Mouse (Mus musculus) embryonic facial prominence, embryonic 14.5 days (tissue): ENCODE results near the gene 4921530L21Rik. TPM values are rescaled to one million over a fixed set of nuclear protein-coding genes. Genes with fewer than 3 reads are reported as not detected.

Experiments
- ATAC-seq: fragments of 200-750 bp; cut with Nextera tagmentation; 2 replicates; pipeline ENCODE4 v1.8.0; 2017; ENCODE audit warnings: low read depth, moderate number of reproducible peaks, moderate TSS enrichment
- DNase-seq: peaks from one replicate; pipeline ENCODE4 v3.0.0-alpha.2; 2015; ENCODE audit warnings: low spot score
- H3K27ac ChIP-seq: fragments of 300-500 bp; sonication (generic); replicated peaks from 2 replicates; pipeline ENCODE4 v1.5.1; 2014; ENCODE audit warnings: low read depth, mild to moderate bottlenecking, low read length, moderate library complexity
- H3K27me3 ChIP-seq: fragments of 300-500 bp; sonication (generic); replicated peaks from 2 replicates; pipeline ENCODE4 v1.6.1; 2014; ENCODE audit warnings: low read length; ENCODE audit not compliant: control insufficient read depth, insufficient read depth
- H3K36me3 ChIP-seq: fragments of 300-500 bp; sonication (generic); 2 replicates; pipeline ENCODE4 v1.6.1; 2014; ENCODE audit warnings: low read length, mixed read lengths; ENCODE audit not compliant: control insufficient read depth, insufficient read depth
- H3K4me1 ChIP-seq: fragments of 300-500 bp; sonication (generic); 2 replicates; pipeline ENCODE4 v1.6.1; 2014; ENCODE audit warnings: antibody characterized with exemption, low read length; ENCODE audit not compliant: control insufficient read depth, insufficient read depth
- H3K4me2 ChIP-seq: fragments of 300-500 bp; sonication (generic); 2 replicates; pipeline ENCODE4 v1.6.1; 2014; ENCODE audit warnings: low read depth, mild to moderate bottlenecking, low read length, moderate library complexity, mixed read lengths
- H3K4me3 ChIP-seq: fragments of 300-500 bp; sonication (generic); 2 replicates; pipeline ENCODE4 v1.5.1; 2014; ENCODE audit warnings: low read depth, mild to moderate bottlenecking, low read length
- H3K9ac ChIP-seq: fragments of 300-500 bp; sonication (generic); 2 replicates; pipeline ENCODE4 v1.6.1; 2014; ENCODE audit warnings: low read depth, mild to moderate bottlenecking, low read length, moderate library complexity, mixed read lengths
- H3K9me3 ChIP-seq: fragments of 300-500 bp; sonication (generic); 2 replicates; pipeline ENCODE4 v1.6.1; 2016; ENCODE audit warnings: low read length; ENCODE audit not compliant: control insufficient read depth
- WGBS: fragments of 180-500 bp; shearing (Covaris S2); extraction: QIAGEN DNeasy Blood & Tissue Kit; methylation state at CpG from one replicate; pipeline ENCODE4 v1.1.7; 2014; 5-methylcytosine and 5-hydroxymethylcytosine counted together
- polyA plus RNA-seq: library from polyadenylated mRNA; unstranded; fragments of >200 nt; fragmentation: Nextera tagmentation; extraction: Ambion mirVana; gene quantifications from 2 replicates; pipeline ENCODE4 v1.2.1, GENCODE M21; 2014

Gene 4921530L21Rik
- polyA plus RNA-seq, 1 experiment from 2014 or later: not detected

DNA sequence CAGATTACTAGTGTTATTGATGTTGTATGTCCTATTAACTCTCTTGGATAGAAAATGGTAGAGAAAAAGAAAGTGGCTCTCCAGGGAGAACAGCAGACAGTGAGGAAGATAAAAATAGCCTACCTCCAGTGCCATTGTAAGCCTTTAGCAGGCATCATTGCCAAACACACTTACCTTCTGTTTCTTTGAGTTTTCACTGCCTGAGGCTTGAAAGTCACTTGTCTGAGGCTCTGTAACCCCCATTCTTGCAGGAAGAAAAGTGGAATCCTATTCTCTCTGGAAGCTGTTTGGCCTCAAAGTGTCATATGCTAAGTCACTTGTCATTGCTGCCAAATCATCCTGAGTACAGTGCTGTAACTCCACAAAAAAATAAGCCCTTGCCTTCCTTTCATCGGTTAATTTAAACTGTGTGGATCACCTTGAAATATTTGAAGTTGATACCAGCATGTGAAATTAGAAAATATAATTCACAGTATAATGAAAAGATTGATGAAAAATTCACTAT lies 23.6 kb downstream of the 4921530L21Rik start:
- Histone ChIP-seq H3K27ac (no peak overlapping the region), H3K4me3 (no peak overlapping the region), H3K27me3 (no peaks in the 10 kb centered on the region), H3K9me3 (no peaks in the 10 kb centered on the region), H3K9ac (no peak overlapping the region), H3K4me2 (no peak overlapping the region), H3K4me1 (no peaks in the 10 kb centered on the region), H3K36me3 (no peaks in the 10 kb centered on the region)
- no peak for ATAC-seq
- WGBS: 91% methylated on average over 1 of the region's 1 CpGs
- DNase-seq: no peak

DNA sequence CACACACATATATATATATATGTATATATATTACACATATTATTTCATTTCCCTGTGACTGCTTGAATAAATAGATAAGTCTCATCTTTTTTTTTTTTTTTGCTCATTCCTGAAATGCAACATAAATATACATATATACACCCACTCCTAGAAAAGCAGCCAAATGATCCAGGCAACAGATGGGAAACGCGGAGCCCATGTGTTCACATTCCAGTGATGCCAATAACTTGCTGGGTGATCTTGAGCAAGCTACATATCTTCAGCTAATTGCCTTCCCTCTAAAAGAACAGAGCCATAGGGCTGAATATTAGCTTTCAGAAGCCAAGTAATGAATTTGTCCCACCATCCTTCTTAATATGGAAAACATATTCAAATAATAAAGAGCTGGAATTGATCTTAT lies 32.2 kb downstream of the 4921530L21Rik start:
- H3K4me1 ChIP-seq: no peaks in the 10 kb centered on the region
- ATAC-seq: no peak

DNA sequence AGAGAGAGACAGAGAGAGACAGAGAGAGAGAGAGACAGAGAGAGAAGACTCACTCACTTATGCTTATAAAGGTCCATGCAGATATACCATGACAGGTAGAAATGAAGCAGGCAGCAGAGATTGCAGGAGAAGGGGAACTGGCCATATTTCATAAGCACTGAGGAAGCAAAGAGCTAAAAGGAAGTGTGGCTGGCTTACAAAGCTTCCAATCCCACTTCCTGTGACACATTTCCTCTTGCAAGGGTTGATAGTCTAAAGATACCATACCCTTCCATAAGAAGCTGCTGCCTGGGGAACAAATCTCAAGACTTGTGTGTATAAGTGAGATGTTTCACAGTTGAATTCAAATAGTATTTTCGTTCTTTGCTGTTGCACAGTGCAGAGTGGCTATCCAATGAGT lies 45.7 kb downstream of the 4921530L21Rik start:
- H3K4me3 ChIP-seq: no peak overlapping the region
- H3K36me3 ChIP-seq: no peaks in the 10 kb centered on the region
- H3K4me1 ChIP-seq: no peaks in the 10 kb centered on the region
- no peak for ATAC-seq
- no peak overlapping the region for H3K27ac ChIP-seq
- H3K4me2 ChIP-seq: no peak overlapping the region
- no peak for DNase-seq
- 93% methylated on average over 1 of the region's 1 CpGs for WGBS
- no peaks in the 10 kb centered on the region for H3K27me3 ChIP-seq
- no peak overlapping the region for H3K9ac ChIP-seq
- no peaks in the 10 kb centered on the region for H3K9me3 ChIP-seq

More for the DNA sequence above, 32.2 kb downstream of the 4921530L21Rik start:
- H3K9ac ChIP-seq: no peak overlapping the region
- H3K27ac ChIP-seq: no peak overlapping the region
- H3K36me3 ChIP-seq: no peaks in the 10 kb centered on the region
- no peak overlapping the region for H3K4me2 ChIP-seq
- no peaks in the 10 kb centered on the region for H3K27me3 ChIP-seq
- WGBS: 83% methylated on average over 2 of the region's 2 CpGs
- no peak for DNase-seq
- no peak overlapping the region for H3K4me3 ChIP-seq
- no peaks in the 10 kb centered on the region for H3K9me3 ChIP-seq

DNA sequence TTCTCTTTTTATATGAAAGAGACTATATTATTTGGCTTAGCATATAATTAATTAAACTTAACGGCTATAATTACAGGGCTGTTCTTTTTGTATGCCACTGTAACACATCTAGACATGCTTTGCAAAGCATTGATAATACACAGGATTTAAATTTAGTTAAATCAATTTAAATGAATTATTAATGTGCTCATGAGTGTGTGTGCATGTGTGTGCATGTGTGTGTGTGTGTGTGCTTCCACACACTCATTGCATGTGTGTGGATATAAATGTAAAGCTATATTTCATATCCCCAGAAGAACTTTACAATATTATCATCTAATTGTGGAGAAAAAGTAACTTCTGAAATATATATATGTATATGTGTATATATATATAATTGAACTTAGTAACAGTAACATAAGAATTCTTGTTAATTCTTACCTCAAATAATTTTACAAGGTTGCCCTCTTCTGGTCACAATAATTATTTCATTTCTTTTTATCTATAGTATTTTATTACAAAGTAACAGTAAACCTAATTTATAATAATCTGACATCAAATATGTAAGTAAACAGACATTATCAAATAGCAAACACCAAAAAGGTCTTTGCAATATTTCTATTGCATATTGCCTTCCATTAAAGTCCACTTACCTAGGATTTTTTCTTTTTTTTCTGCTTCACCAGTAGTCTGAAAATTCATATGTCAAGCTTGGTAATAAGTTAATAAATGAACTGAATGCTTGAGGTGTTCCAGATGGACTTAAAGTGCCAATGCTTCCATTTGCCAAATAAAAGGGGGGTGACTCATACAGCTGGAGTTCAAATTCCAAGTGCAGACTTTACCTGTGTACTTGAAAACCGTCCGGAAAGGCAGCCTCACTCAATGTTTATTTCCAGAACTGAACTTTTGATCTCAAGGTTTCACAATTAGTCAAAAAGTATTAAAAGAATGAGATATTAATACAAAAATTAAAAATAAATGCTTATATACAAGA lies 47.0 kb downstream of the 4921530L21Rik start:
- H3K9ac ChIP-seq: no peak overlapping the region
- ATAC-seq (no peak), DNase-seq (no peak)
- no peak overlapping the region for H3K27ac ChIP-seq
- 80% methylated on average over 3 of the region's 3 CpGs for WGBS
- no peak overlapping the region for H3K4me2 ChIP-seq
- H3K27me3 ChIP-seq: no peaks in the 10 kb centered on the region
- H3K36me3 ChIP-seq: no peaks in the 10 kb centered on the region
- H3K4me3 ChIP-seq: no peak overlapping the region
- H3K9me3 ChIP-seq: no peaks in the 10 kb centered on the region
- H3K4me1 ChIP-seq: no peaks in the 10 kb centered on the region
